ENCODE assay signal across 8 mouse cellular contexts in genomic region chr15:79097611-79098025, GRCm38 (mm10). TPM values are rescaled to one million over a fixed set of nuclear protein-coding genes. Genes with fewer than 3 reads are reported as not detected.
DNase-seq lines count a peak whose midpoint lies in the region; ATAC-seq and TF ChIP-seq lines count a peak whose summit lies in the region.

No protein-coding gene starts in this region.

- H3K4me2 ChIP-seq in hindbrain, embryonic 16.5 days (ENCODE audit: low read length) = no peak overlapping the region

- no peak overlapping the region for H3K4me3 ChIP-seq in hindbrain, embryonic 16.5 days (ENCODE audit: low read length)
- H3K4me3 ChIP-seq in thymus, adult 2 months (ENCODE audit: control insufficient read depth, insufficient read depth, low read length) = no peak overlapping the region

- H3K9me3 ChIP-seq in hindbrain, embryonic 16.5 days (ENCODE audit: control insufficient read depth, low read length) = no peaks in the 10 kb centered on the region

- H3K4me1 ChIP-seq in hindbrain, embryonic 16.5 days (ENCODE audit: control insufficient read depth, insufficient read depth, low read depth, low read length) = peaks cover 7% of the 10 kb centered on the region
- H3K4me1 ChIP-seq in thymus, adult 2 months (replicated peaks; ENCODE audit: control insufficient read depth, insufficient read depth, low read length) = no peaks in the 10 kb centered on the region

- WGBS in hindbrain, embryonic 16.5 days = 42% methylated on average over 6 of the region's 6 CpGs
- WGBS in thymus, adult 2 months = 92% methylated on average over 6 of the region's 6 CpGs

- H3K36me3 ChIP-seq in hindbrain, embryonic 16.5 days (ENCODE audit: control insufficient read depth, insufficient read depth, low read length) = peaks cover 15% of the 10 kb centered on the region
- H3K36me3 ChIP-seq in thymus, adult 2 months (ENCODE audit: control insufficient read depth, insufficient read depth, low read length) = peaks cover 23% of the 10 kb centered on the region

- no peak for TF ChIP-seq POLR2A in thymus, adult 2 months (IDR thresholded peaks at IDR 0.05; ENCODE audit: control insufficient read depth, extremely low read depth, insufficient read depth, low read length, poor library complexity)

- peak; percentile 79 for ATAC-seq in hindbrain, embryonic 16.5 days

- intact Hi-C loops in left cerebral cortex, postnatal 14 days (cut with DNase I) = loop anchor here (10.0 kb wide), 1 partner anchor 47 kb away; the partner anchor contains the start of genes 1700088E04Rik and Polr2f

- no peak for TF ChIP-seq CTCF in thymus, adult 2 months (IDR thresholded peaks at IDR 0.05; ENCODE audit: borderline replicate concordance, control insufficient read depth, extremely low read depth, insufficient read depth, low read length, poor library complexity)

- DNase-seq in adrenal gland, adult (ENCODE audit: inconsistent age in 2 of 2, low spot score in 1 of 2) = peak; percentile 78 to 88
- DNase-seq in adrenal gland, adult 18-20 months (ENCODE audit: low spot score in 2 of 2) = no peak
- DNase-seq in 3134 (ENCODE audit: extremely low read depth, insufficient read length, low spot score) = peak; percentile 53
- peak; percentile 66 for DNase-seq in gastrocnemius, adult 18-20 months (ENCODE audit: low spot score)
- peak; percentile 24 to 38 for DNase-seq in left cerebral cortex, postnatal 14 days (ENCODE audit: low spot score in 2 of 2)
- DNase-seq in ovary, postnatal 36 days (ENCODE audit: low spot score) = peak; percentile 60
- DNase-seq in thymus, adult 2 months = no peak

- no peak overlapping the region; the same call in 1 of the 2 replicates for H3K27ac ChIP-seq in hindbrain, embryonic 16.5 days (ENCODE audit: low read depth, low read length)
- no peak overlapping the region; the same call in 1 of the 2 replicates for H3K27ac ChIP-seq in thymus, adult 2 months (ENCODE audit: control insufficient read depth, insufficient read depth, low read length)

- no peak overlapping the region for H3K9ac ChIP-seq in hindbrain, embryonic 16.5 days (ENCODE audit: low read depth, low read length)

- no peaks in the 10 kb centered on the region for H3K27me3 ChIP-seq in hindbrain, embryonic 16.5 days (replicated peaks; ENCODE audit: control insufficient read depth, insufficient read depth, low read length)
- H3K27me3 ChIP-seq in thymus, adult 2 months (ENCODE audit: control insufficient read depth, insufficient read depth, low read length) = no peaks in the 10 kb centered on the region

RNA-seq across cellular contexts. Expression of gene Micall1, which starts 11.1 kb away (rescaled TPM):
- total RNA-seq in adrenal gland, adult 18-20 months (2021) = 10 to 100 TPM; 39.0 to 45.5 TPM
- 10 to 100 TPM; 10.3 to 10.8 TPM for total RNA-seq in gastrocnemius, adult 18-20 months (2021)
- 11.6 and 13.9 TPM in 2 replicates for polyA plus RNA-seq in hindbrain, embryonic 16.5 days (2015; fragmentation: Nextera tagmentation; extraction: Ambion mirVana)
- 10 to 100 TPM; 22.1 to 27.8 TPM for total RNA-seq in left cerebral cortex, postnatal 14 days (2021)
- polyA plus RNA-seq in thymus, adult 2 months (2012; rRNA removed) = 46.1 and 47.3 TPM in 2 replicates

RNA-seq across cellular contexts. Expression of gene Eif3l, which starts 22.6 kb away (rescaled TPM):
- total RNA-seq in adrenal gland, adult 18-20 months (2021) = 100 to 1,000 TPM; 136 to 139 TPM
- total RNA-seq in gastrocnemius, adult 18-20 months (2021) = 10 to 100 TPM; 52.6 to 54.1 TPM
- polyA plus RNA-seq in hindbrain, embryonic 16.5 days (2015; fragmentation: Nextera tagmentation; extraction: Ambion mirVana) = 174 and 177 TPM in 2 replicates
- total RNA-seq in left cerebral cortex, postnatal 14 days (2021) = 10 to 100 TPM; 80.6 to 81.3 TPM
- polyA plus RNA-seq in thymus, adult 2 months (2012; rRNA removed) = 205 and 212 TPM in 2 replicates

RNA-seq across cellular contexts. Expression of gene Ankrd54, which starts 34.9 kb away (rescaled TPM):
- 10 to 100 TPM; 23.9 to 26.5 TPM for total RNA-seq in adrenal gland, adult 18-20 months (2021)
- 1 to 10 TPM; 4.1 to 4.5 TPM for total RNA-seq in gastrocnemius, adult 18-20 months (2021)
- 50.0 and 54.0 TPM in 2 replicates for polyA plus RNA-seq in hindbrain, embryonic 16.5 days (2015; fragmentation: Nextera tagmentation; extraction: Ambion mirVana)
- total RNA-seq in left cerebral cortex, postnatal 14 days (2021) = 10 to 100 TPM; 17.3 to 18.6 TPM
- 171 and 181 TPM in 2 replicates for polyA plus RNA-seq in thymus, adult 2 months (2012; rRNA removed)

RNA-seq across cellular contexts. Expression of gene Polr2f, which starts 43.2 kb away (rescaled TPM):
- total RNA-seq in adrenal gland, adult 18-20 months (2021) = 100 to 1,000 TPM; 137 to 150 TPM
- 10 to 100 TPM; 69.3 to 76.8 TPM for total RNA-seq in gastrocnemius, adult 18-20 months (2021)
- 258 and 285 TPM in 2 replicates for polyA plus RNA-seq in hindbrain, embryonic 16.5 days (2015; fragmentation: Nextera tagmentation; extraction: Ambion mirVana)
- 100 to 1,000 TPM; 109 to 114 TPM for total RNA-seq in left cerebral cortex, postnatal 14 days (2021)
- polyA plus RNA-seq in thymus, adult 2 months (2012; rRNA removed) = 37.3 and 38.0 TPM in 2 replicates

RNA-seq across cellular contexts. Expression of gene 1700088E04Rik, which starts 43.4 kb away (rescaled TPM):
- 1 to 10 TPM; 7.2 to 8.2 TPM for total RNA-seq in adrenal gland, adult 18-20 months (2021)
- total RNA-seq in gastrocnemius, adult 18-20 months (2021) = 1 to 10 TPM; 1.1 to 1.2 TPM
- 18.0 and 20.2 TPM in 2 replicates for polyA plus RNA-seq in hindbrain, embryonic 16.5 days (2015; fragmentation: Nextera tagmentation; extraction: Ambion mirVana)
- 10 to 100 TPM; 10.8 to 13.3 TPM for total RNA-seq in left cerebral cortex, postnatal 14 days (2021)
- 1.3 and 1.8 TPM in 2 replicates for polyA plus RNA-seq in thymus, adult 2 months (2012; rRNA removed)

Comparison
In these comparisons a context has a peak if more than half of its experiments do, and no peak if none do; other contexts are left out.
1. DNase-seq: peak in adrenal gland, adult (2 of 2), 3134 (single experiment), gastrocnemius, adult 18-20 months (single experiment), left cerebral cortex, postnatal 14 days (2 of 2) and ovary, postnatal 36 days (single experiment); none in adrenal gland, adult 18-20 months (0 of 2) and thymus, adult 2 months (single experiment).